Mouse (Mus musculus) forebrain, embryonic 14.5 days (tissue): ENCODE data around the gene Etfa. TPM values are rescaled to one million over a fixed set of nuclear protein-coding genes. Genes with fewer than 3 reads are reported as not detected.
A peak's percentile ranks its signal among the peaks of the same experiment; 100 is the strongest.

Source experiments
- ATAC-seq: fragments of 200-750 bp; cut with Nextera tagmentation; 2 replicates; pipeline ENCODE4 v1.8.0; 2017; ENCODE audit warnings: mild to moderate bottlenecking, moderate library complexity
- DNase-seq: peaks from one replicate; pipeline ENCODE4 v3.0.0-alpha.2; 2015; ENCODE audit warnings: low spot score
- H3K27ac ChIP-seq: fragments of 300-500 bp; sonication (generic); 2 replicates; pipeline ENCODE4 v1.5.1; 2014; ENCODE audit warnings: low read depth, mild to moderate bottlenecking, control low read depth, low read length, moderate library complexity
- H3K27me3 ChIP-seq: fragments of 300-500 bp; sonication (generic); replicated peaks from 2 replicates; pipeline ENCODE4 v1.6.1; 2014; ENCODE audit warnings: low read length, control low read depth, mixed read lengths; ENCODE audit not compliant: control insufficient read depth, insufficient read depth
- H3K36me3 ChIP-seq: fragments of 300-500 bp; sonication (generic); 2 replicates; pipeline ENCODE4 v1.6.1; 2014; ENCODE audit warnings: low read length, control low read depth; ENCODE audit not compliant: control insufficient read depth, insufficient read depth
- H3K4me1 ChIP-seq: fragments of 300-500 bp; sonication (generic); 2 replicates; pipeline ENCODE4 v1.6.1; 2014; ENCODE audit warnings: antibody characterized with exemption, low read length, control low read depth; ENCODE audit not compliant: control insufficient read depth, insufficient read depth
- H3K4me2 ChIP-seq: fragments of 300-500 bp; sonication (generic); 2 replicates; pipeline ENCODE4 v1.6.1; 2014; ENCODE audit warnings: mild to moderate bottlenecking, control low read depth, low read length
- H3K4me3 ChIP-seq: fragments of 300-500 bp; sonication (generic); 2 replicates; pipeline ENCODE4 v1.5.1; 2014; ENCODE audit warnings: low read depth, low read length, control low read depth
- H3K9ac ChIP-seq: fragments of 300-500 bp; sonication (generic); 2 replicates; pipeline ENCODE4 v1.6.1; 2014; ENCODE audit warnings: mild to moderate bottlenecking, low read length, control low read depth, moderate library complexity
- H3K9me3 ChIP-seq: fragments of 300-500 bp; sonication (generic); replicated peaks from 2 replicates; pipeline ENCODE4 v1.6.1; 2016; ENCODE audit warnings: low read length, control low read depth, mixed read lengths; ENCODE audit not compliant: control insufficient read depth
- WGBS: fragments of 180-500 bp; shearing (Covaris S2); extraction: QIAGEN DNeasy Blood & Tissue Kit; methylation state at CpG from one replicate; pipeline ENCODE4 v1.1.7; 2014; 5-methylcytosine and 5-hydroxymethylcytosine counted together
- polyA plus RNA-seq: library from polyadenylated mRNA; unstranded; fragments of >200 nt; fragmentation: Nextera tagmentation; extraction: Ambion mirVana; gene quantifications from 2 replicates; pipeline ENCODE4 v1.2.1, GENCODE M21; 2014

Etfa gene
- polyA plus RNA-seq, 1 experiment from 2014 or later = 111 TPM

- H3K36me3 ChIP-seq = no peaks in the 10 kb centered on the region
- no peak overlapping the region for H3K27ac ChIP-seq
- peaks cover 9% of the 10 kb centered on the region for H3K4me1 ChIP-seq
- WGBS = under 1% methylated on average over 46 of the region's 46 CpGs
- H3K4me3 ChIP-seq = peak overlapping the region; percentile 14; the same call in 1 of the 2 replicates
- peak overlapping the region; percentile 27; the same call in 1 of the 2 replicates for H3K4me2 ChIP-seq
- DNase-seq (peak; percentile 37), ATAC-seq (no peak)
- no peak overlapping the region for H3K9ac ChIP-seq
- H3K9me3 ChIP-seq = no peaks in the 10 kb centered on the region
- peaks cover 86% of the 10 kb centered on the region for H3K27me3 ChIP-seq
These were observed 31.8 kb upstream of the Etfa start for GRCm38 (mm10) chr9:55543703-55544401.

DNA sequence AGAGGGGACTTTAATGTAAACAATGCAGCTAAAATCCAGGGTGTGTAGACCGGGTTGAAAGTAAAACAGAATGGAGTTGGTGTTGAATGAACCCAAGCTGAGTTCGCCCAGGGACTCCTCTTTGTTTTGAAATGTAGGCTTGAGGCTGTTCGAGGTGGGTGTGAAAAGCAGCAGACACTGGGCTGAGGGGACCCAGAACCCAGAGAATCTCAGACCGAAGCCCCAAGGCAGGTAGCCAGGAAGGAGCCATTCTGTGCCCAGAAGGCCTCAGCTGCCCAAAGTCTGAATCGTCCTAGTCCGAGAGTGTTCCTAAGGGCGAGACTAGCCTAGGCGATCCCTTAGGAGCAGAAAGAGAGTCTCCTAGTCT lies 31.3 kb upstream of the Etfa start:
- no peak overlapping the region for H3K9ac ChIP-seq
- ATAC-seq = no peak
- H3K9me3 ChIP-seq = no peaks in the 10 kb centered on the region
- H3K27ac ChIP-seq = no peak overlapping the region
- H3K4me2 ChIP-seq = no peak overlapping the region
- no peak for DNase-seq
- peaks cover 86% of the 10 kb centered on the region for H3K27me3 ChIP-seq
- WGBS = 3% methylated on average over 8 of the region's 8 CpGs
- no peak overlapping the region for H3K4me3 ChIP-seq
- H3K4me1 ChIP-seq = peaks cover 9% of the 10 kb centered on the region
- no peaks in the 10 kb centered on the region for H3K36me3 ChIP-seq

DNA sequence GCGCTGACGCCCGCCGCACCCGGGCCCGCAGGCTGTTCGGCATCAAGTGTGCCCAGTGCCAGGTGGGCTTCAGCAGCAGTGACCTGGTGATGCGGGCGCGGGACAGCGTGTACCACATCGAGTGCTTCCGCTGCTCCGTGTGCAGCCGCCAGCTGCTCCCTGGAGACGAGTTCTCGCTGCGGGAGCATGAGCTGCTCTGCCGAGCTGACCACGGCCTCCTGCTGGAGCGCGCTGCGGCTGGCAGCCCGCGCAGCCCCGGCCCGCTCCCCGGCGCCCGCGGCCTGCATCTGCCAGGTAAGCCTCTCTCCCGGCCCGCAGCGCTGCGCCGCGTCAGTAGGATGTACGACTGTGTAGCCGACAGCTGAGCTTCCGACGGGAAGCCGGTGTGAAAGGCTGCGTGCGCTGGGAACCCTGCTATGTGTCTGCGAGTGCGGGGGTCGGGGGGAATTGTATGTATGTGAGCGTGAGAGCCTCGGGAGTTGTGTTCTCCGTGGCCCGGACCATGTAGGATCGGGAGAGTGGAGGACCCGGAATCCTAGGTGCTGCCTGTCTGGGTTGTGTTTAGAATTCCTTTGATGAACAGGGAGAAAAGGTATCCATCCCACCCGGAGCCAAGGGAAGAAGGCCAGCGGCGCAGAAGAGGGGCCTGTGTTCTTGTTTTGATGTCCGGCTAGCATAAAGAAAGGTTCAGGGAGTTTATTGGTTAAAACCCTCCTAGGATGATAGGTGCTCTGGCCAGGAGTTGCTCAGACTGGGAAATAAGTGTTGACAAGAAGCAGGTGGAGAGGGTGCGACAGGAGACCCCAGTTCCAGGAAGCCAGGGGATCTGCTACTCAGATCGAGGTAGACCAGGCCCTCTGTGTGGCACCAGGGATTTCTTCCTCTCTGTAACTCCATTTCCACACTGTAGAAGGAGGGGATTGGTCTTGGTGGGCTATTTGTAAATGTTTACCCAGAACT lies 30.6 kb upstream of the Etfa start:
- Histone ChIP-seq H3K4me3 (peak overlapping the region; percentile 21), H3K27me3 (peaks cover 85% of the 10 kb centered on the region), H3K27ac (no peak overlapping the region), H3K4me2 (peak overlapping the region; percentile 67), H3K9me3 (no peaks in the 10 kb centered on the region), H3K4me1 (peaks cover 9% of the 10 kb centered on the region), H3K36me3 (no peaks in the 10 kb centered on the region), H3K9ac (no peak overlapping the region)
- ATAC-seq (no peak), DNase-seq (peak; percentile 22)
- WGBS = 2% methylated on average over 58 of the region's 59 CpGs

- Histone ChIP-seq H3K27me3 (peaks cover 85% of the 10 kb centered on the region), H3K9ac (no peak overlapping the region), H3K36me3 (no peaks in the 10 kb centered on the region), H3K9me3 (no peaks in the 10 kb centered on the region), H3K4me2 (peak overlapping the region; percentile 67), H3K4me1 (peaks cover 9% of the 10 kb centered on the region), H3K27ac (no peak overlapping the region), H3K4me3 (peak overlapping the region; percentile 37)
- WGBS = 1% methylated on average over 58 of the region's 59 CpGs
- DNase-seq (peak; percentile 18), ATAC-seq (no peak)
These were observed 29.8 kb upstream of the Etfa start for GRCm38 (mm10) chr9:55541681-55542365.

GRCm38 (mm10) chr9:55540888-55541287 lies 28.8 kb upstream of the Etfa start:
- Histone ChIP-seq H3K4me1 (peaks cover 6% of the 10 kb centered on the region), H3K9ac (peak overlapping the region; percentile 21)

DNA sequence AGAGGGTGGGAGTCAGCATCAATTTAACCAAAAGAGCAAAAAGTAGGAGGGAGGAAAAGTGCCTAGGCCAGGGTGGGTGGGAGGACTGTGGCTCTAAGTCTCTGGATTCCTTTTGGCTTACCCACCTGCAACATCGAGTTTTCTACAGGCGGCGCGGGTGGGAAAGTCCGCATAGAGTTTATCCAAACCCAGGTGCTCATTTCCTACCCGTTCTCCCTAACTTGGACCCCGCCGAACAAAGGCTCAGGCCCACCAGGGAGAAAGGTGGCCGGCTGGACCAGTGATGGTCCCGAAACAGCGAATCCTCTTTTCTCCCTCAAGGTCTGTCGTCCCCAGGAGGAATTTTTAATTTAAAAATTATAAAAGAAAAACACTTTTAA lies 28.3 kb upstream of the Etfa start:
- Histone ChIP-seq H3K36me3 (no peaks in the 10 kb centered on the region), H3K9me3 (no peaks in the 10 kb centered on the region), H3K27me3 (peaks cover 75% of the 10 kb centered on the region), H3K4me3 (peak overlapping the region; percentile 37), H3K4me2 (peak overlapping the region; percentile 67), H3K4me1 (peaks cover 5% of the 10 kb centered on the region), H3K9ac (peak overlapping the region; percentile 21), H3K27ac (no peak overlapping the region)
- 0% methylated on average over 12 of the region's 12 CpGs for WGBS
- DNase-seq (peak; percentile 17), ATAC-seq (peak; percentile 18; the same call in 1 of the 2 replicates)

More at GRCm38 (mm10) chr9:55540888-55541287, 28.8 kb upstream of the Etfa start:
- no peaks in the 10 kb centered on the region for H3K9me3 ChIP-seq
- H3K27ac ChIP-seq = no peak overlapping the region
- ATAC-seq = peak; percentile 97
- under 1% methylated on average over 28 of the region's 28 CpGs for WGBS
- peaks cover 80% of the 10 kb centered on the region for H3K27me3 ChIP-seq
- peak overlapping the region; percentile 37 for H3K4me3 ChIP-seq
- peak overlapping the region; percentile 67 for H3K4me2 ChIP-seq
- peak; percentile 95 for DNase-seq
- no peaks in the 10 kb centered on the region for H3K36me3 ChIP-seq

- no peak for ATAC-seq
- Histone ChIP-seq H3K9ac (no peak overlapping the region), H3K36me3 (no peaks in the 10 kb centered on the region), H3K27me3 (peaks cover 70% of the 10 kb centered on the region), H3K4me3 (no peak overlapping the region), H3K4me1 (peaks cover 5% of the 10 kb centered on the region; the same call in 1 of the 2 replicates), H3K27ac (no peak overlapping the region), H3K4me2 (peak overlapping the region; percentile 67), H3K9me3 (no peaks in the 10 kb centered on the region)
- DNase-seq = peak; percentile 28
- WGBS = 2% methylated on average over 31 of the region's 31 CpGs
These were observed 27.8 kb upstream of the Etfa start for GRCm38 (mm10) chr9:55539661-55540390.

DNA sequence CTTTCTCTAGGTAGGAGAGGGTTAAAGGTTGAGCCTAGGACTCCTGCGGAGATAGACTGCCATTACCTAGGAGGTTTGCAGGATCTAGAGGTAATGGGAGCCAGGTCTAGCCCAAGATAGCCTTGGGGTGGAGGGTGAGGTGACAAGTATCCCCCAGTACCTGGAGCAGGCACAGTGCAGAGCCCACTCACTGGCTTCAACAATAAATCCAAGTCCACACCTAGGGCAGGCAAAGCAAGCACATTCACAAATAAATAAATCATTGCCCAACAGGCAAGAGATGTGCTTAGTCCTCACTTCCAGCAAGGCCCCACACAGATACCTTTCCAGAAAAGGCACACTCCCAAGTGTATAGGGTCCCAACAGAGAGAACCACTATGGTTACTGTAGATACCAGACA lies 27.0 kb upstream of the Etfa start:
- peaks cover 5% of the 10 kb centered on the region; the same call in 1 of the 2 replicates for H3K4me1 ChIP-seq
- peaks cover 62% of the 10 kb centered on the region for H3K27me3 ChIP-seq
- no peak overlapping the region for H3K9ac ChIP-seq
- DNase-seq (no peak), ATAC-seq (no peak)
- no peaks in the 10 kb centered on the region for H3K36me3 ChIP-seq
- no peak overlapping the region for H3K4me2 ChIP-seq
- no peak overlapping the region for H3K4me3 ChIP-seq
- H3K27ac ChIP-seq = no peak overlapping the region
- WGBS = 8% methylated on average over 1 of the region's 1 CpGs
- no peaks in the 10 kb centered on the region for H3K9me3 ChIP-seq
